Mouse (Mus musculus) left cerebral cortex, adult 8-10 months (tissue): Measurements from ENCODE around the gene Dis3l2. TPM values are rescaled to one million over a fixed set of nuclear protein-coding genes. Genes with fewer than 3 reads are reported as not detected.

Source experiments
- DNase-seq, 2 experiments: peaks; one replicate each; pipeline ENCODE4 v3.0.0; 2022; ENCODE audit warnings: low spot score in 2 of 2
- total RNA-seq, 4 experiments: library from RNA; stranded (reverse); gene quantifications; 2 replicates each; pipeline ENCODE4 v1.2.4; 2022

Gene Dis3l2
- total RNA-seq, 4 experiments from 2014 or later = 29.1 to 32.8 (median 31.0) TPM

DNA sequence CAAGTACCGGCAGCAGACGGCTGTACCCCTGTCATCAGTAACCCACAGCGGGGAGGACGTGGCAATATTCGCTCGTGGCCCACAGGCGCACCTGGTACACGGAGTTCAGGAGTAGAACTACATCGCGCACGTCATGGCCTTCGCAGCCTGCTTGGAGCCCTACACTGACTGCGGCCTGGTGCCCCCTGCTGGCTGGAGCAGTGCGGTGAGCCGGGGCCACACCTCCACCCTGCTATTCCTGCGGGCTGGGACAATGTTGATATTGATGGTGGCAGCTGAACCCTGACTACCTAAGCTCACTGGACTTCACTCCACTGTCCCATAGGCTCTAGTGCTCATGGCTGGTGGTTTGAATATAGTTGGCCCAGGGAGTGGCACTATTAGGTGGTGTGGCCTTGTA is 367.1 kb downstream of the Dis3l2 start:
- DNase-seq = no peak

DNA sequence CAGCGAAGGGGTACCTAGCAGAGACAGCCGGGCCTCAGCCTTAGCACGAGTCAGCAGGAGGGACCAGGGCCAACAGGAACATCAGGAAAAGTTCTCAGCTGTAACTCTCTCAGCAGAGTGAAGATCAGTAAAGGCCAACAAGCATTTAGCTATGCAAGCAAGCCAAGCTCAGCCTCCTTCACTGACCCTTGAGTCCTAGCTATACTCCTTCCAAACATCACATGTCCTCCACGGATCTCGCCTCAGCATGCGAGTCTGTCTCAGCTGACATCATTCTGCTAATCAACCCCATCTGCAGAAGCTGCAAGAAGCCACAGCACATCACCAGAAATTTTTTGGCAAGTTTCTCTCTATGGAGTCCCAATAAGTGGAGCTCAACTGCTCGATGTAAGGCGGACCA is 370.2 kb downstream of the Dis3l2 start:
- no peak for DNase-seq

DNA sequence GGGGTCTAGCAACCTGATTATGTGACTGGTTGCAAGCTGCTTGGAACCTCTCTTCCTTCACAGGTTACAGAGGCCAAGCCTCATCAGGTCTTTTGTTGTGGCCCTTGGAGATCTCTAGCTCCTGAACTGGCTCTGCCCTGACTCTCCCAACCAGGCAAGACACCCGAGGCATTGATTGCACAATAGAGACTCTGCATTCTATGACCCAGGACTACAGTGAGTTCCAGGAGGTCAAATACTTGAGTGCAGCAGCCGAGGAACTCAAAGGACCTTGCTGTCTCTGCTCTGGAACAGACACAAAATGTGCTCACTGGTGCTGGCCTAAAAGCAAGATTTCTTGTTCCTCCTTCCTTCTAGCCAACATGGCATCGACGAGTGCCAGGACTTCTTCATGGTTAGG is 382.6 kb downstream of the Dis3l2 start:
- DNase-seq = no peak

DNA sequence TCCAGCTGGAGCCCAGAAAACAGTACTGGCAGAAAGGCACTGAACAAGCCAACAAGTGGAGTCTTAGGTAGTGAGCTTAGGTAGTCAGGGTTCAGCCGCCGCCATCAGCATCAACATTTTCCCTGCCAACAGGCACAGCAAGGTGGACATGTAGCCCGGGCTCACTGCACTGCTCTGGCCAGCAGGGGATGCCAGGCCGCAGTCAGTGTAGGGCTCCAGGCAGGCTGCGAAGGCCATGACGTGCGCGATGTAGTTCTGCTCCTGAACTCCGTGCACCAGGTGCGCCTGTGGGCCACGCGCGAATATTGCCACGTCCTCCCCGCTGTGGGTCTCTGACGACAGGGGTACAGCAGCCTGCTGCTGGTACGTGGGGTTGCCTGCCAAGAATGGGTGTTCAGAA is 383.4 kb downstream of the Dis3l2 start:
- no peak for DNase-seq

DNA sequence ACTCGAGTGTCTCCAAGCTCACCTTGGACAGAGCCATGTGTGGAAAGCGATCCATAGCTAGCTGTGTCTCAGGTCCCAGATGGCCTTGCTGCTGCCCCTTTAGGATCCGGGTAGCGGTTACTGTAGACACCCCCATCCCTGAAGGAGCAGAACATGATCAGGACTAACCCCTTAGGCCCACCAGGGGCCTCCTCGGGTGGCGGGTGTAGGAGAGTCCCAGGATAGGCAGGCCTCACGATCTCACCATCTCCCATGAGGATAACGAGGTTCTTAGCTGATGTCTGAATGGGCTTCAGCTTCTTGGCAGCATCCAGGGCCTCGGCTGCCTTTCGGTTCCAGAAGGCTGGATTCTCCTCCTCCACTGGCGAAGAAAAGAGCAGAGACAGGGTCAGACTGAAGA is 385.6 kb downstream of the Dis3l2 start:
- DNase-seq = no peak

DNA sequence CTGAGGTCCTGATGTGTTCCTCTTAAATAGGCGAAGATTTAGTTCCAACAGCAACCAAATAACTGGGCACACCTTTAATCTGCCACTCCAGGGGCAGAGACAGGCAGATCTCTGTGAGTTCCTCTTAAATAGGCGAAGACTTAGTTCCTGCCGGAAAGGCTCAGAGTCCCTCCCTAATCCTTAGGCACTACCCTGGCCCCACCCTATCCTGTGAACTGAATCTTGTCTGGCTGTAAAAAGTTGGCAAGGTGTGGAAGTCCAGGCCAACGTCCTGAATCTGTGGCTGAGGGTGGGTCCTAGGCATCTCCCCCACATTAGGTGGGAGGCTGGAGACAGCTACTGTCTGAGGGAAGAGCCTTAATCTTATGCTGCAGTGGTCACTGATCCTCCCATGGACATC is 386.2 kb downstream of the Dis3l2 start, which contains the start of gene Alppl2:
TSS of gene Alppl2 (minus strand) at position 101 of the 400 bp plus-strand sequence.
- DNase-seq = no peak

DNA sequence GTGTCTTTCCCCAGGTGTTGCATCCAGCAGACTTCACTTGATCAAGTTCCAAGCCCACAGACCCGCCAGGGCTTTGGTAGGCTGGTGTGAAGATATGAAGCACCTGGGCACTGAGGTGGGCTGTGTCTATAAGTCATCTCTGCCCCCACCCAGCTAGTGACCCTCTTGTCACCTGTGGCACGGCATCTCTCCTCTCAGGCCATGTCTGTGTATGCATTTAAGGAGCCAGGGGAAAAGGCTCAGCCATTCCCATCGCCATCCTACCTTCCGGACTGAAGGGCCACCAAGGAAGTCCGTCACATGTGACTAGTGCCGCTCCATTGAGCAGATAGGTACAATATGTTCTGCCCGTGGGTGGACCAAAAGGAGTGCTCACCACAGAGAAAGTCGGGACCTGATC is 392.0 kb downstream of the Dis3l2 start:
- no peak for DNase-seq

DNA sequence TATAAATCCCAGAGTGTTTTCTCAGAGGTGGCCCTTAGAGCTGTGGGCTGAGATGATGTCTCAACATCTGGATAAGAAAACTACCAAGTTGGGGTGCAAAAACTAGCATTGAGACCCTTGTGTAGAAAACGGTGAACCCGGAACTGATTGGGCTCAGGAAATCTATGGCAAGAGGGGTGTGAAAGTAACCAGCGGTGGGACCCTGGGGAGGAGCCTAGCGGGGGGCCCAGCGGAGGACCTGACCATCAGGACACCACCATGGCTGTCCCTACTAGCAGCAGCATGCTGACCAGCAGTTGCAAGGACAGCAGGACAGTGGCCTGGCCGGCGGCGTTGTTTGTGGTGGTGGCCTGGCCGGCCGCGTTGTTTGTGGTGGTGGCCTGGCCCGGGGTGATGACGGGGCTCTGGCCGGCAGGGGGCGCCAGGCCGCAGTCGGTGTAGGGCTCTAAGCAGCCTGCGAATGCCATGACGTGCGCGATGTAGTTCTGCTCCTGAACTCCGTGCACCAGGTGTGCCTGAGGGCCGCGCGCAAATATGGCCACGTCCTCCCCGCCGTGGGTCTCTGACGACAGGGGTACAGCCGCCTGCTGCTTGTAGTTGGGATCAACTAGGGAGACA is 394.9 kb downstream of the Dis3l2 start:
- peak in 1 of 2 experiments; percentile 32 for DNase-seq

Other genes with a start within 250 kb of the Dis3l2 start
- 100 to 1,000 TPM; 407 to 432 (median 416) TPM for gene Ptma, start 177.1 kb upstream of the Dis3l2 start, total RNA-seq
- 10 to 100 TPM; 48.3 to 59.9 (median 53.5) TPM for gene Pde6d, start 121.2 kb upstream of the Dis3l2 start, total RNA-seq
- gene Cops7b, start 120.9 kb upstream of the Dis3l2 start, total RNA-seq = 10 to 100 TPM; 17.0 to 24.9 (median 22.3) TPM
- gene Nppc, start 33.2 kb upstream of the Dis3l2 start, total RNA-seq = 10 to 100 TPM in 1 of 4 experiments, 1 to 10 TPM in 3; 9.0 to 12.3 (median 9.2) TPM